Mouse (Mus musculus) mature B cell (primary cell): Measurements from ENCODE around the gene Elmsan1.

Experiments
- in situ Hi-C: fragments of 300-500 bp; cut with MboI; formaldehyde crosslinking; loops from 2 replicates; pipeline ENCODE4 v1.14.3; 2019

Gene Elmsan1

GRCm38 (mm10) chr12:84099605-84100004 lies 119.1 kb downstream of the Elmsan1 start:
- in situ Hi-C loops, result no loop called here
